Mouse (Mus musculus): ENCODE measurements around the gene Creb3l2.

- TF ChIP-seq POLR2A (IDR thresholded peaks at IDR 0.05; ENCODE audit: insufficient read depth, low read length): no peak
- no peak for TF ChIP-seq EP300 (IDR thresholded peaks at IDR 0.05; ENCODE audit: insufficient read depth, low read depth, low read length)
These were observed 159.3 kb downstream of the Creb3l2 start for GRCm38 (mm10) chr6:37282659-37283058.
